Mouse (Mus musculus): ENCODE measurements around the gene Efemp2. TPM values are rescaled to one million over a fixed set of nuclear protein-coding genes. Genes with fewer than 3 reads are reported as not detected.

The Efemp2 gene
- polyA plus RNA-seq, 1 experiment, result 43.4 TPM

DNA sequence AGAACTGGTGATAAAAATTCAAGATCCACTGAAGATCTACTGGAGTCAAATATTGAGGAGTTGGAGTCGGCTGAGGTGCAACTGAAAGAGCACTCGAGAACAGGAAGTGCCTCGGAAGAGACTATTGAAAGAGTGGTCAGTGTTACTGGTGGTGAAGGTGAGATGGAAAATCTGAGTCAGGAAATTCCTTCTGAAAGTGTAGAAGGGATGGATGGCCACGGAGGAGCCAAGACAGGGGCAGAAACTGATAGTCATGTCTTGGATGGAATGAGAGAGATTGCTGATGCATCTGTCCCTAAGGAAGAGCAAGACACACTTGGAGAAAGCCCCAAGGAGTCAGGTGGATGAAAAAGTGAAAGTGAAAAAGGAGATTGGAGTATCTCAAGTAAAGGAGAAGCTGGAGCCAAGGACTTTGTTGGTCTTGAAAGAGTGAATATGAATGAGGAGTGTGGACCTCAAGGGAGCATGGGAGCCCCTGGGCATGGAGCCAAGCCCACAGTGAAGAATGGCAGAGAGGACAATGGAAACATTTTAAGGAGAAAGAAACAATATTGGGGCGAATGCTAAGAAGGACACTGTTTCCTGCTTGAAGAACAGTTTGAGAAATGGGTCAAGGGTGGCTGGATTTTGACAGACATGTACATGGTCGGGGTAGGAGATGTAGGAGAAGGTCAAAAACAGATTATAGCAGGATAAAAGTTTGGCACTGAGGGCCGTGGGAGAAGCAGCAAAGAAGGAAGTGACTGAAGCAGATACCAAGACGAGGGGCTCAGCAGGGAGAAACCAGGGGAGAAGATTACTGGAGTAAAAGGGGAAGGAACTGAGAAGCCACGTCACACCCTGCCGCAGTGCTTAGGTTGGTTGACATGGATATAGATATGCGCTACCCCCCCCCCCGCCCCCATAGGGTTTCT lies 38.6 kb downstream of the Efemp2 start:
- Histone ChIP-seq H3K27ac (ENCODE audit: insufficient read depth, low read length) (no peak overlapping the region), H3K4me1 (ENCODE audit: control insufficient read depth, insufficient read depth, low read length) (0 out of 2 replicates have a peak, but pooled peaks cover 5% of the 10 kb centered on the region), H3K4me3 (replicated peaks; ENCODE audit: insufficient read depth, low read depth, low read length) (no peak overlapping the region), H3K27me3 (ENCODE audit: control insufficient read depth, insufficient read depth, low read length) (no peaks in the 10 kb centered on the region)
- no peak for DNase-seq
- no peak for TF ChIP-seq CTCF (IDR thresholded peaks at IDR 0.05; ENCODE audit: borderline replicate concordance, insufficient read depth, low read depth, low read length)
- TF ChIP-seq POLR2A (IDR thresholded peaks at IDR 0.05; ENCODE audit: borderline replicate concordance, insufficient read depth, low read length), result no peak
- 70% methylated on average over 12 of the region's 12 CpGs for WGBS

DNA sequence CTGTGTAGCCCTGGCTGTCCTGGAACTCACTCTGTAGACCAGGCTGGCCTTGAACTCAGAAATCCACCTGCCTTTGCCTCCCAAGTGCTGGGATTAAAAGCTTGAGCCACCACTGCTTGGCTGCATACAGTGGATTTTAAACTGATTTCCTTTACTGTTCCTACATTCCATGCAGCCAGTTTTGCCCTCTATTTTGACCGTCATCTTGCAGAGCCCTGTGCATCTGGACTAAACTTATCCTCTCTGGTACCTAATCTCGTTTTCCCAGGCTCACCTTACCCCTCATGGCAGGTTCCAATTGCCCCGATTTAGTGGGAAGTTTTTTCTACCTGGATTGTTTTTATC lies 39.2 kb downstream of the Efemp2 start:
- DNase-seq, result no peak
- Histone ChIP-seq H3K4me1 (ENCODE audit: control insufficient read depth, insufficient read depth, low read length) (0 out of 2 replicates have a peak, but pooled peaks cover 5% of the 10 kb centered on the region), H3K27ac (ENCODE audit: insufficient read depth, low read length) (no peak overlapping the region), H3K4me3 (replicated peaks; ENCODE audit: insufficient read depth, low read depth, low read length) (no peak overlapping the region), H3K27me3 (ENCODE audit: control insufficient read depth, insufficient read depth, low read length) (no peaks in the 10 kb centered on the region)
- 85% methylated on average over 3 of the region's 3 CpGs for WGBS
- TF ChIP-seq CTCF (IDR thresholded peaks at IDR 0.05; ENCODE audit: borderline replicate concordance, insufficient read depth, low read depth, low read length), result no peak
- no peak for TF ChIP-seq POLR2A (IDR thresholded peaks at IDR 0.05; ENCODE audit: borderline replicate concordance, insufficient read depth, low read length)

DNA sequence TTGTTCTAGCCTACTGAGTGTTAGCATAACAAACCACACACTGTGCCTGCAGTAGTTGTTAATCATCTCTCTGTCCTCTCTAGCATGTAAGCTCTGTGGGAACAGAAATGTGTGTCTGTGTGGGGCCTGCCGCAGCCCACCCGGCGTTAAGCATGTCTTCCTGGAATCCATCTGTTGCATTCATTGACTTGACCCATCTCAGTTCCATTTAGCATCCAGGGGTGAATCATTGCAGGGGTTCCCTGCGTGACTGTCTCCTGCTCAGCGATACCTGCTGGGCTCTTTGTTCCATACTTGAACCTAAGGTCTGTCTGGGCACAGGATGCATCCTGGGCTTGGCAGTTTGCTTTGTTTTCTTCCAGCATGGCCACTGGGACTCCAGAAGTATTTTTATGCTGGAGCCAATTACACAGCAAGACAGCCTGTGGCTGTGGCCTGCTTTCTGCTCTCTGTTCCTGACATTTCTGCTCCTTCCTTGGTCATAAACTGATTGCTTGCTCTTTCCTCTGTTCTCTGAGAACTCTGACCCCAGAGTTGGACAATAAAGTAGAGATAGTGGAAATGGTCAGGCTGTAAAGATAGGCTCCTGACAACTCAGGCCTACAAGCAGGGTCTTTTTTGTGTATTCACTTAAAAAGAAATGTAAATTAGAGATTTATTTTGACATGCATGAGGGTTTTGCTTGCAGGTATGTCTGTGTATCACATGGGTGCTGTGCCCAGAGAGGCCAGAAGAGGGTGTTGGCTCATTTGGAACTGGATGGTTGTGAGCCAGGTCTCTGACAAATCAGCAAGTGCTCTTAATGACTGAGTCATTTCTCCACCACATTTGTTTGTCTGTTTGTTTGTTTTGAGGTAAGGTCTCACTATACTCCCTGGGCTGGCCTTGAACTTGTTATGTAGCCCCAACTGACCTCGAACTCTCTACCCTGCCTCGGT lies 42.4 kb downstream of the Efemp2 start:
- Histone ChIP-seq H3K27ac (ENCODE audit: insufficient read depth, low read length) (no peak overlapping the region), H3K27me3 (ENCODE audit: control insufficient read depth, insufficient read depth, low read length) (no peaks in the 10 kb centered on the region), H3K4me3 (replicated peaks; ENCODE audit: insufficient read depth, low read depth, low read length) (no peak overlapping the region), H3K4me1 (ENCODE audit: control insufficient read depth, insufficient read depth, low read length) (0 out of 2 replicates have a peak, but pooled peaks cover 3% of the 10 kb centered on the region)
- no peak for DNase-seq
- WGBS, result 45% methylated on average over 7 of the region's 7 CpGs
- TF ChIP-seq CTCF (IDR thresholded peaks at IDR 0.05; ENCODE audit: borderline replicate concordance, insufficient read depth, low read depth, low read length), result no peak
- TF ChIP-seq POLR2A (IDR thresholded peaks at IDR 0.05; ENCODE audit: borderline replicate concordance, insufficient read depth, low read length), result no peak

DNA sequence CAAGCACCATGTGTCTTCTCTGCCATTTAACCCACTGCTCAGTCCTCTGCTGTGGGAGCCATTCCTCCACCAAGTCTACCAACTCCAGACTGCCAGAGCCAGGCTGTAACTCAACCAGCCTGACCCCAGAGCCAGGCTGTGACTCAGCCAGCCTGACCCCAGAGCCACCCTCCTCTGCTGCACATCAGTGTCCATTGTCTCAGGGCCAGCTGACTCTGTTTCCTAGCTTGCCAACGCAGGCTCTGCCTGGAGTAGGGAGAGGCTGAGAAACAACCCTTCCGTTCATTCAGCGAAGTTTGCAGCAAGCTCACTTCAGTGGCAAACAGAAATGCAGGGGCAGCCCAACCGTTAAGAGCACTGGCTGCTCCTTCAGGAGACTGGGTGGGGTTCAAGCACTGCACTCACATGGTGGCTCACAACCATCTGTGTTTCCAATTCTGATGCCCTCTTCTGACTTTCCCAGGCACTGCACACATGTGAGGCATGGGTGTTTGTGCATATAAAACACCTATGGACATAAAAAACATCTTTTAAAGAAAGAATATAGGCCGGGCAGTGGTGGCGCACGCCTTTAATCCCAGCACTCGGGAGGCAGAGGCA lies 43.3 kb downstream of the Efemp2 start:
- Histone ChIP-seq H3K4me3 (replicated peaks; ENCODE audit: insufficient read depth, low read depth, low read length) (no peak overlapping the region), H3K27me3 (ENCODE audit: control insufficient read depth, insufficient read depth, low read length) (no peaks in the 10 kb centered on the region), H3K27ac (ENCODE audit: insufficient read depth, low read length) (no peak overlapping the region), H3K4me1 (ENCODE audit: control insufficient read depth, insufficient read depth, low read length) (no peaks in the 10 kb centered on the region)
- TF ChIP-seq CTCF (IDR thresholded peaks at IDR 0.05; ENCODE audit: borderline replicate concordance, insufficient read depth, low read depth, low read length), result no peak
- no peak for TF ChIP-seq POLR2A (IDR thresholded peaks at IDR 0.05; ENCODE audit: borderline replicate concordance, insufficient read depth, low read length)
- 78% methylated on average over 8 of the region's 8 CpGs for WGBS
- DNase-seq, result no peak

DNA sequence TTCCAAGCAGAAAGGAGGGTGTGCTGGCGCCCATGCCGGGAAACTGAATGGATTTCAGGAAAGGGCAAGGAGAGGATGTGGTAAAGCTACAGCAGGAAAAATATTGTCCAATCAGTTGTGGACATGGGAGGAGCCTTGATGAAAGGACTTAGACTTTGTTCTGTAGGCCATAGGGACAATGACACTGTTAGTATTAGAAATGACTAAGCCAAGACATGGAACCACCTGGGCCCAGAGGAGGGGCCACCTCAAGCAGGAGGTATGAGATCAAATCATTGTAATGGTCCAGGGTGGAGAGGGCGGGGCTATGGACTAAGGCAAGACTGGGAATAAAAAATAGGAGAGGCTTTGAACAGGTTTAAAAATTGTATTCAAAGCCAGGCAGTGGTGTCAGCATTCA lies 45.0 kb downstream of the Efemp2 start:
- Histone ChIP-seq H3K27me3 (ENCODE audit: control insufficient read depth, insufficient read depth, low read length) (no peaks in the 10 kb centered on the region), H3K27ac (ENCODE audit: insufficient read depth, low read length) (no peak overlapping the region), H3K4me1 (ENCODE audit: control insufficient read depth, insufficient read depth, low read length) (no peaks in the 10 kb centered on the region), H3K4me3 (replicated peaks; ENCODE audit: insufficient read depth, low read depth, low read length) (no peak overlapping the region)
- no peak for DNase-seq
- WGBS, result 89% methylated on average over 3 of the region's 3 CpGs
- TF ChIP-seq POLR2A (IDR thresholded peaks at IDR 0.05; ENCODE audit: borderline replicate concordance, insufficient read depth, low read length) (no peak), CTCF (IDR thresholded peaks at IDR 0.05; ENCODE audit: borderline replicate concordance, insufficient read depth, low read depth, low read length) (no peak)

DNA sequence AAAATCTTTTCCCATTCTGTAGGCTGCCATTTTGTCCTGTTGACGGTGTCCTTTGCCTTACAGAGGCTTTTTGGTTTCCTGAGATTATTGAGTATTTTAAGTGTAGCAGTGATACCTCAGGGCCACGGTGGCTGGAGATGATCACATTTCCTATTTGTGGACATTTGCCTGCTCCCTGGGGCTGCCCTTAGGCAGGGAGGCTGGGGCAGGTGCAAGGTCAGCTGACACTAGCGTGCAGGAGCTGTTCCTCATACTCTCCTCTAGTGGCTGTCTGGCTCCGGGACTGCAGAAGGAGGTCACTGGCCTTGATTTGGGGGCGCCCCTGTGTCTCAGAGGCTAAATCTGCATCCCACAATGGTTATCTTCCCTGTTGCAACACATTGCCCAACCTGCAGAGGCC lies 51.5 kb downstream of the Efemp2 start:
- Histone ChIP-seq H3K27me3 (ENCODE audit: control insufficient read depth, insufficient read depth, low read length) (no peaks in the 10 kb centered on the region), H3K27ac (ENCODE audit: insufficient read depth, low read length) (no peak overlapping the region), H3K4me3 (replicated peaks; ENCODE audit: insufficient read depth, low read depth, low read length) (no peak overlapping the region), H3K4me1 (ENCODE audit: control insufficient read depth, insufficient read depth, low read length) (0 out of 2 replicates have a peak, but pooled peaks cover 3% of the 10 kb centered on the region)
- WGBS, result 84% methylated on average over 5 of the region's 5 CpGs
- no peak for TF ChIP-seq POLR2A (IDR thresholded peaks at IDR 0.05; ENCODE audit: borderline replicate concordance, insufficient read depth, low read length)
- TF ChIP-seq CTCF (IDR thresholded peaks at IDR 0.05; ENCODE audit: borderline replicate concordance, insufficient read depth, low read depth, low read length), result no peak
- no peak for DNase-seq
